Mouse (Mus musculus) MEL-GATA-1-ER (cell line): Measurements from ENCODE around the gene Sdr42e1.

Experiments
- DNase-seq: peaks from one replicate; pipeline ENCODE4 v3.0.0-alpha.2; 2012; ENCODE audit warnings: low read depth; ENCODE audit errors: extremely low read depth

Sdr42e1 gene

DNA sequence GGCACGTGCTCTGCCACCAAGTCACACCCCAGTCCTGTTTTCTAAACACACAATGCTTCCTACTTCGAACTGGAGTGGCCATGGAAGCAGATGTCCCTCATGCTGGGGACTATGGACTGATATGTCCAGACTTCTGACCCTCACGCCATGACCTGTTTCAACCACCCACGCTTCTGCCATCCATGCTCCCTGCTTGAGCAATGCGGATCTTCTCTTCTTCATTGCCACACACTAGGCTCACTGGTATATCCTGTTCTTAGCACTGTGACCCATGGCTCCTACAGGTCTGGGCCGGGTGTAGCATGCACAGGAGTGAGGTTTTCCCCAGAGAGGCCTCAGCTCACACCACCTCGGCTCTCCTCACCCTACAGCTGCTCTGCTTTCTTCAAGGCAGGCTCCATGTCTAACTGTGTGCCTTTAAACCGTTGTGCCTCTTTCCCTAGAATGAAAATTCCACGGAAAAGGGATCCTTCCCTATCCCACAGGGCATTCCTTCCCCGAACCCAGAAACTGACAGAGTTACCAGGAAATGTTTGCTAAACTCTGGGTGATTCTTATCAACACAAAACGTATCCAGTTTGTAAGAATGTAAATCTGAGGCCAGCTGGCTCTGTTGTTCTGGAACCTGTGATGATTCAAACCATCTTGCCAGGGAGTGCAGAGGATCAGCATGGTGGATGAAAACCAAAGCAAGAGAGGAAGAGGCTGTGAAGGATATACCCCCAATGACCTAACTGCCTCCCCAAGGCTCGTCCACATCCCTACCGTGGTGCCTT, 6.0 kb downstream of the Sdr42e1 start:
- no peak for DNase-seq

DNA sequence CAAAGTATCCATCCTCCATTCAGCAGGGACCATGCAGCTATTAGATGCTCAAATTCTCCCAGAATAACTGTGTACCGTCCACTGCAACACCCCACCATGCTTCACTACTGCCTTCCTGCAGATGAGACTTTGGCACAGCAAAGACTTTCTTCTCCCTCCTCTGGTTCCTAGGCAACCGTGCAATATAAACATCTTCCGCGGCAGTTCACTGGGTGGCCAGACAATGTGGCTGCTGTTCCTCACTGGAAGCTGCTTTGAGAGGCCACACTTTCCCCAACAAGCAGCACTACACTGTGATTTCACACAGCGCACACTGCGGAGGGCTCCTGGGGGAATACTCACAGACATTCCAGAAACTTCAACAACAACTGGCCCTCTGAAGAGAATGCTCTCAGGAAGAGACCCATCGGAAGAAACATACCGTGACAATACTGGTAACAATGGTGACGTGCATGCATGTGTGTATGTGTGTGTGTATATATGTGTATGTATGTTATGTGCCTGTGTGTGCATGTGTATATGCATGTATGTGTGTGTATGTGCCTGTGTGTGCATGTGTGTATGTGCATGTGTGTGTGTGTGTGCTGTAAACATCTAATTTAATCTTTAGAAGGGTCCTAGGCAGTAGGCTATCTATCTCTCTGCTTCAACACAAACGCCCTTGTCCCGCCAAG, 13.0 kb downstream of the Sdr42e1 start:
- DNase-seq: no peak

DNA sequence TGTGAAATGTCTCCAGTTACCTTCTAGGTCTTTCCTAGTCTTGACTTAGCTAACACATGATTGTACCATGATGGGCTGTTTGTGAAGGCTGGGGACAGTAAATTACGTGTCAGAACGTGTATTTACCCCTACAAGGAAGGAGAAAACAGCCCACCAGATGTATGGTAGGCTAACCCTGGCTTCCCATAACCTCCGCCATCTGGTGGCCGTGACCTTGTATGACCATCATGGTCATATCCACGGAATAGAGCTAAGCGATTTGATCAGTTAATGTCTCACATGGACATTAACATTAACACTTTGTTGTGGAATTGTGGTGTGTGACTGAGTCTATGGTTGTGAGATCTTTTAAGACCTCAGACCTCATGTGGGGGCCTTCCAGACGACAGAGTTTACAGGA, 14.5 kb downstream of the Sdr42e1 start:
- no peak for DNase-seq

DNA sequence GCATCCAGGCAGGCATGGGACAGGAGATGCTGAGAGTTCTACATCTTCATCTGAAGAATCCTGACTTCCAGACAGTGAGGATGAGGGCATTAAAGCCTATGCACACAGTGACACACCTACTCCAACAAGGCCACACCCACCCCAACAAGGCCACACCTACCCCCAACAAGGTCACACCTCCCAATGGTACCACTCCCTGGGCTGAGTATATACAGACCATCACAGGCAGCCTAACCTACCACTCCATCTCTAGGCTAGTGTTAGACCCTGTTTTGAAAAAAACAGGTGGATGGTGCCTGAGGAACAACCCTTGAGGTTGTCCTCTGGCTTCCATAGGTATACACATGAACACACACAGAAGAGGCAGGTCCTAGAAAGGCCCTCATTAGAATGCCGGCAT, 21.2 kb downstream of the Sdr42e1 start:
- DNase-seq: no peak

DNA sequence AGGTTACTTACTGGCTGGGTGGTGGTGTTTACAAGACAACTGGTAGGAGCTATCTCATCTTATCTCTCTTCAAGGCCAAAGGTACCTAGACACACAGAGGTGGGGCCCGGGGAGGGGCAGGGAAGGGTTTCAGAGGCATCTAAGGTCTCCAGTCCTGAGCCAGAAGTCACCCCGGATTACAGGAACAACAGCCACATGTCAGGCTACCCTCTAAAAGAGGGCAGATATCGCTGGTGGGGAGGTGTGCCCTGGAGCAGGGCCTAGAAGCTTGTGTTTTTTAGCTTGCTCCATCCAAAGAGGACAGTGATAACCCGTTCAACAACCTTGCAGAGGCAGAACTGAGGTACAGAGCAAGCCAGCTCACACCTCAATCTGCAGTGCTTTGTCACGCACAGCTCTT, 27.0 kb downstream of the Sdr42e1 start:
- DNase-seq: no peak

DNA sequence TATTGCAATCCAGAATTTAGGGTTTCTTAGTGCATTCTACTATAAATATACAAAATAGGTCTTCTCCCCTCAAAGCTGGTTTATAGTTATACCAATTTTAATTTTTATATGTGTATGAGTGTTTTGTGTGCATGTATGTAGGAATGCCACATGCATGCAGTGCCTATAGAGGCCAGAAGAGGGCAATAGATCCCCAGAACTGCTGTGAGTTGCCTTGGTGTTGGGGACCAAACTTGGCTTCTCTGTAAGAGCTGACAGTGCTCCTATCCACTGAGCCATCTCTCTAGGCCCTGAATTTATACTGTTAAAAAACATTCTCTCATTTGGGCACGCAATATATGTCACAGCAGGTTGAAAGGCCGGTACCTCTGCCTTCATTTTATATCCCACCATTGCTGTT, 27.5 kb downstream of the Sdr42e1 start:
- peak; percentile 21 for DNase-seq

DNA sequence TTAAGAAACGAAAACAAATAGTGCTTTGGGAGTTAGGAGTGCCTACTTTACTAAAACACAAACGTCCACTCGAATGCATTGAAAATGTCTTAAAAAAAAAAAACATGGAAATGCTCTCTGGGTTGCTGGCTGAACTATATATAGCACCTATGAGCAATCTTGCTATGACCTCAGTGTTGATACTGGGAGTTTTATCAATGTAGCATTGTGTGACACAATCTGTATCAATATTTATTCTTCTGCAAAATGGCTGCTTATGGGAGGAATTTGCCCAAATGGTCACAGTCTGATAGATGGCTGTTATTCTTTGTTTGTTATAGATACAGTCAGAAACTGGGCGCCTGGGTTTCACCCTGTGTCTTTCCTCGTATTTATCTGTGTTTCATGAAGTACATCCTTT, 28.0 kb downstream of the Sdr42e1 start:
- no peak for DNase-seq

DNA sequence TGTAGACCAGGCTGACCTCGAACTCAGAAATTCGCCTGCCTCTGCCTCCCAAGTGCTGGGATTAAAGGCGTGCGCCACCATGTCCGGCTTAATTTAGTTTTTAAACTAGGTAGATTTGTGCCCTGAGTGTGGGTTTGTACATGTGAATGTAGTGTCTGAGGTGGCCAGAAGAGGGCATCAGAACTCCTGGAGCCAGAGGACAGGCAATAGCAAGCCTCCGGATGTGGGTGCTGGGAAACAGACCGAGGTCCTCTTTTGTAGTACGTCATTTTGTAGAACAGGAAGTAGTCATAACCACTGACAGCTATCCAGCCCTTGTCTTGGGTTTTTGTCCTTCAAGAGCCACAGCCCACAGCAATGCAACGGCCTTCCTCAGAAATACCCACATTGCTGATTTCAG, 33.9 kb downstream of the Sdr42e1 start:
- DNase-seq: no peak

DNA sequence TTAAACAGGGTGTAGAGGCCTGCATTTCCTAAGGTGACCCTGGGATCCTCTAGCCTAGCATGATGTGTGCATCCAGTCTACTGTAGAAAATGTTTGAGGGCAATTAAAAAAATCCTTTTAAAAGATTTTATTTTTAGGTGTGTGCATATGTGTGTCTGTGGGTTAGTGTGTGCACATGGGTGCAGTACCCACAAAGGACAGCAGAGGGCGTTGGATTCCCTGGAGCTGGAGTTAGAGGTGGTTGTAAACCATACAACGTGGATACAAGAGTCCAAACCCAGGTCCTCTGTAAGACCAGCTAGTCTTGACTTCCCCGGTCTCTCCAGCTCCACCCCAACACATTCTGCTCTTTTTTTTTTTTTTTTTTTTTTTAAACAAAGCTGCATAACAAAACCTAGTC, 36.0 kb downstream of the Sdr42e1 start:
- no peak for DNase-seq

DNA sequence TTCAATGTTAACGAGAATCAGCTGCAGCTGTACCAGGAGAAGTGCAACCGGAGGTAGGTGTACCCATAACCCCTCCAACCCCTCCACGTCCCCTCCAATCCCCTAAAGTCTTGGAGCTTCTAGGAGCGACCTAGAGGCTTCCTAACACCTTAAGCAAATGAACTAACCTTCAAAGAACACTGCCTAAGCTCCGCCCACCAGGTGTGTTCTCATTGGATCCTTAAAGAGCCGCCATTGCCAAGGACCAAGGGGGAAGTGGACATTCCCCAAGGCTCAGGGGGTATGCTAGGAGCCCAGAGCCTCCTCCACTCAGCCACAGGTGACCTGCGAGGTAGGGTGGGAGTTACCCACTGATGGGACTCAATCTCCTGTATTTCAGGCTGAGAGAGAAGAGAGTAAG, 39.1 kb downstream of the Sdr42e1 start:
- DNase-seq: no peak

DNA sequence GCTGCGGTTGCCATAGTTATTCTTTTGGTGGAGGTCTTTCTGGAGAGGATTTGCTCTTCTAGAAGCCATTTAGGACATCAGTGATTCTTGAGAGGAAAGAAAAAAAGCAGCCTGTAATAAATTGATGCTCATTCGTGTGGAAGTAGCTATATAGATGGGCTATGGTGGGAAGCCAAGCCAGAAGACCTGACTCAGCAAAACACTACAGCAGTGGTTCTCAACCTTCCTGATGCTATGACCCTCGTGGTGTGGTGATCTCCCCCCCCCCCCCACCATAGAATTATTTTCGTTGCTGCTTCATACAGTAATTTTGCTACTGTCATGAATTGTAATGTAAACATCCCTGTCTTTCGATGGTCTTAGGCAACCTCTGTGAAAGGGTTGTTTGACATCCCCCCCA, 41.0 kb downstream of the Sdr42e1 start:
- no peak for DNase-seq

DNA sequence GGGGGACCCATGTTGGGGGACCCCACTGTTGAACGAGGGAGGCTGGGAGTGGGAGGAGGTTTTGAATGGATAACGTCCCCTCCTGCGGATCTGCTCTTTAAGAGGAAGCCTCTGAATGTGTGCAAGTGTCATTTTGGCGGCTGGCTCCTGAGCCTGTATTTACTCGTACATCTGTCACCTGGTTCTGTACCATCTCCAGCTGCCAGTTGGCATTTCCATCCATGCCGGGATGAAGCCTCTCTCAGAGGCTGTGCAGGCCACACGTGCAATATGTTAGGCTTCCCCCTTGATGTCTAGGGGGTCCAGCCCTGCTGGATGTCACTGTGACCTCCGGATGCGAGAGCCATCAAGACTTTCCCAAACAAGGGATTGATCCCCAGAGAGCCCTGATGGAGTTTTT, 46.4 kb downstream of the Sdr42e1 start:
- no peak for DNase-seq

DNA sequence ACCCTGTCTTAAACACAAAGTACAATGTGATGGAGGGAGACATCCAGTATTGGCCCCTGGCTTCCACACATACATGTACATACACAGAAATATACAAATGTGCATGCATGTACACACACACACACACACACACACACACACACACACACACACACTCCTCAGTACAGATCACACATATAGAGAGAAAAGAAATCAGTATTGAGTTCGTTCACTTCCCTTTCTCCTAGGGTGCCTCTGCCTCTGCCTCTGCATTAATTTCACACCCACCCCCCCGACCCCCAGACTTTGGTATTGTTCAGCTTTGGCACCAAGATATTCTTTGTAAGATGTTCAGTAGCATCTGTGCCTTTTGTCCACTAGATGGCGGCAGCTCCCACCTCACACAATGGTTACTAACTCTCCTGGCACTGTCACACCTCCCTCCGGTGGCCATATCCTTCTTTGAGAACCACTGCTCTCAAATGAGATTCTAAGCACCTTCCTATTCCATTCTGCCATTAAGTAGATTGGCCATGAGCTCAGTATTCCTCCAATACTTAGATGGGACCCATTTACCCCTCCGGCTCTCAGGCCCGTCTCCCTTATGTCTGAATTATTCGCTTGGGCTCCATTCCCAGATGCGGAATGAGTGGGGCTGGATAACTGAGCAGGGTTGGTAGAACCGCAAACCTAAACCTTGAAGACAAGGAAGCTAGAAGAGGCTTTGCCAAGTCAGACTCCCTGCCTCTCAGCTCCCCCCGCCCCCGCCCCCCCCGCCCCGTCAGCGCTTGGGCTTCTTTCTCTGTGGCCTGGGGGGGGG, 47.2 kb downstream of the Sdr42e1 start:
- peak; percentile 17 for DNase-seq

DNA sequence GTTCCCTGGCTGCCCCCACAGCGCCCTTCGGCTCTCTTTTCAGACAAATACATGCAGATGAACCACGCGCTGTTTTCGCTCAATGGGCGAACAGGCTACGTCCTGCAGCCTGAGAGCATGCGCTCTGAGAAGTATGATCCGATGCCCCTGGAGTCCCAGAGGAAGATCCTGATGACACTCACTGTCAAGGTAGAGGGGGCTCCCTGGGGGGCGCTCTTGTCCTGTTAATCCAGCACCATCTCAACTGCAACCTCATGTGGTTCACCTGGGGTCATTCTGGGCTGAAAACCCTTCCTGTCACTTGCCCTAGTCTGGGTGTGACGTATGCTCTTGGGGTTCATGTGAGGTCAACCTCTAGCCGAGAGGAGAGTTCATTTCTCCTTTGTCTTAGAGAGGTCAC, 60.6 kb downstream of the Sdr42e1 start:
- DNase-seq: no peak
